Mouse (Mus musculus): ENCODE data around the gene Tsr3. TPM values are rescaled to one million over a fixed set of nuclear protein-coding genes. Genes with fewer than 3 reads are reported as not detected.

Gene Tsr3
- 40.8 and 54.0 TPM in 2 replicates for polyA plus RNA-seq (2012; rRNA removed)

GRCm38 (mm10) chr17:25239695-25240636, at the start of gene Tsr3, which contains the start of gene Gnptg:
Gene Tsr3 (plus strand): TSS chr17:25240170.
Gene Gnptg (minus strand): TSS chr17:25240124.
- TF ChIP-seq POLR2A (IDR thresholded peaks at IDR 0.05; ENCODE audit: borderline replicate concordance, extremely low read depth, insufficient read depth, insufficient read length, poor library complexity, severe bottlenecking) (peak; percentile 57; the same call in 1 of the 2 replicates), CTCF (IDR thresholded peaks at IDR 0.05; ENCODE audit: borderline replicate concordance, extremely low read depth, insufficient read depth, insufficient read length) (no peak)
- DNase-seq (ENCODE audit: low read depth): peak; percentile 97

- no peak for TF ChIP-seq POLR2A (IDR thresholded peaks at IDR 0.05; ENCODE audit: borderline replicate concordance, extremely low read depth, insufficient read depth, insufficient read length, poor library complexity, severe bottlenecking)
- no peak for TF ChIP-seq CTCF (IDR thresholded peaks at IDR 0.05; ENCODE audit: borderline replicate concordance, extremely low read depth, insufficient read depth, insufficient read length)
- no peak for DNase-seq (ENCODE audit: low read depth)
Observed at GRCm38 (mm10) chr17:25202401-25202800, 37.6 kb upstream of the Tsr3 start.

- no peak for DNase-seq (ENCODE audit: low read depth)
- no peak for TF ChIP-seq CTCF (IDR thresholded peaks at IDR 0.05; ENCODE audit: borderline replicate concordance, extremely low read depth, insufficient read depth, insufficient read length)
- TF ChIP-seq POLR2A (IDR thresholded peaks at IDR 0.05; ENCODE audit: borderline replicate concordance, extremely low read depth, insufficient read depth, insufficient read length, poor library complexity, severe bottlenecking): no peak
Observed at GRCm38 (mm10) chr17:25210006-25210405, 30.0 kb upstream of the Tsr3 start.

GRCm38 (mm10) chr17:25210680-25211466, 29.1 kb upstream of the Tsr3 start:
- DNase-seq (ENCODE audit: low read depth): peak; percentile 5
- TF ChIP-seq POLR2A (IDR thresholded peaks at IDR 0.05; ENCODE audit: borderline replicate concordance, extremely low read depth, insufficient read depth, insufficient read length, poor library complexity, severe bottlenecking) (no peak), CTCF (IDR thresholded peaks at IDR 0.05; ENCODE audit: borderline replicate concordance, extremely low read depth, insufficient read depth, insufficient read length) (no peak)

GRCm38 (mm10) chr17:25211705-25212104, 28.3 kb upstream of the Tsr3 start:
- DNase-seq (ENCODE audit: low read depth): no peak
- TF ChIP-seq POLR2A (IDR thresholded peaks at IDR 0.05; ENCODE audit: borderline replicate concordance, extremely low read depth, insufficient read depth, insufficient read length, poor library complexity, severe bottlenecking): no peak
- TF ChIP-seq CTCF (IDR thresholded peaks at IDR 0.05; ENCODE audit: borderline replicate concordance, extremely low read depth, insufficient read depth, insufficient read length): no peak

GRCm38 (mm10) chr17:25215431-25215830, 24.5 kb upstream of the Tsr3 start:
- TF ChIP-seq POLR2A (IDR thresholded peaks at IDR 0.05; ENCODE audit: borderline replicate concordance, extremely low read depth, insufficient read depth, insufficient read length, poor library complexity, severe bottlenecking) (no peak), CTCF (IDR thresholded peaks at IDR 0.05; ENCODE audit: borderline replicate concordance, extremely low read depth, insufficient read depth, insufficient read length) (no peak)
- DNase-seq (ENCODE audit: low read depth): no peak

GRCm38 (mm10) chr17:25218967-25219366, 21.0 kb upstream of the Tsr3 start:
- no peak for DNase-seq (ENCODE audit: low read depth)
- TF ChIP-seq POLR2A (IDR thresholded peaks at IDR 0.05; ENCODE audit: borderline replicate concordance, extremely low read depth, insufficient read depth, insufficient read length, poor library complexity, severe bottlenecking) (no peak), CTCF (IDR thresholded peaks at IDR 0.05; ENCODE audit: borderline replicate concordance, extremely low read depth, insufficient read depth, insufficient read length) (no peak)

GRCm38 (mm10) chr17:25219492-25220295, 20.3 kb upstream of the Tsr3 start:
- TF ChIP-seq CTCF (IDR thresholded peaks at IDR 0.05; ENCODE audit: borderline replicate concordance, extremely low read depth, insufficient read depth, insufficient read length) (no peak), POLR2A (IDR thresholded peaks at IDR 0.05; ENCODE audit: borderline replicate concordance, extremely low read depth, insufficient read depth, insufficient read length, poor library complexity, severe bottlenecking) (no peak)
- DNase-seq (ENCODE audit: low read depth): no peak

GRCm38 (mm10) chr17:25220746-25221145, 19.2 kb upstream of the Tsr3 start:
- TF ChIP-seq CTCF (IDR thresholded peaks at IDR 0.05; ENCODE audit: borderline replicate concordance, extremely low read depth, insufficient read depth, insufficient read length) (no peak), POLR2A (IDR thresholded peaks at IDR 0.05; ENCODE audit: borderline replicate concordance, extremely low read depth, insufficient read depth, insufficient read length, poor library complexity, severe bottlenecking) (no peak)
- DNase-seq (ENCODE audit: low read depth): no peak

- peak; percentile 62 for DNase-seq (ENCODE audit: low read depth)
- TF ChIP-seq POLR2A (IDR thresholded peaks at IDR 0.05; ENCODE audit: borderline replicate concordance, extremely low read depth, insufficient read depth, insufficient read length, poor library complexity, severe bottlenecking) (no peak), CTCF (IDR thresholded peaks at IDR 0.05; ENCODE audit: borderline replicate concordance, extremely low read depth, insufficient read depth, insufficient read length) (no peak)
Observed at GRCm38 (mm10) chr17:25221821-25222503, 18.0 kb upstream of the Tsr3 start.

GRCm38 (mm10) chr17:25222504-25222940, 17.4 kb upstream of the Tsr3 start:
- DNase-seq (ENCODE audit: low read depth): peak; percentile 6

All from brain, embryonic 14.5 days (tissue).